Mouse (Mus musculus): ENCODE measurements around the gene Serpina9.
"Not testable (repeated sequence)": the region's sequence is repeated elsewhere in the genome, so short reads cannot be mapped to it uniquely, and the experiment has no call there.

Serpina9 gene

GRCm38 (mm10) chr12:103988754-103989513, 24.6 kb downstream of the Serpina9 start:
- no peak for DNase-seq

GRCm38 (mm10) chr12:103985868-103986267, 27.7 kb downstream of the Serpina9 start:
- no peak for DNase-seq

- peak in 1 of 2 experiments; percentile 48 for DNase-seq
These were observed 28.6 kb downstream of the Serpina9 start for GRCm38 (mm10) chr12:103984935-103985334.

GRCm38 (mm10) chr12:103981646-103982360, 31.8 kb downstream of the Serpina9 start:
- no peak for DNase-seq

GRCm38 (mm10) chr12:103978294-103978693, 35.3 kb downstream of the Serpina9 start:
- DNase-seq, result no peak

- DNase-seq, result no peak
These were observed 35.7 kb downstream of the Serpina9 start for GRCm38 (mm10) chr12:103977846-103978245.

GRCm38 (mm10) chr12:103977060-103977459, 36.5 kb downstream of the Serpina9 start:
- no peak for DNase-seq

- no peak for DNase-seq
These were observed 42.5 kb downstream of the Serpina9 start for GRCm38 (mm10) chr12:103971080-103971479.

- DNase-seq, result no peak
These were observed 43.9 kb downstream of the Serpina9 start for GRCm38 (mm10) chr12:103969577-103970116.

- DNase-seq, result no peak
These were observed 46.8 kb downstream of the Serpina9 start for GRCm38 (mm10) chr12:103966761-103967160.

GRCm38 (mm10) chr12:103963288-103963687, 50.3 kb downstream of the Serpina9 start:
- DNase-seq, result no peak

- DNase-seq, result no peak
These were observed 50.7 kb downstream of the Serpina9 start for GRCm38 (mm10) chr12:103962860-103963259.

- DNase-seq, result no peak
These were observed 51.2 kb downstream of the Serpina9 start for GRCm38 (mm10) chr12:103962337-103962736.

- DNase-seq, result no peak
These were observed 51.8 kb downstream of the Serpina9 start for GRCm38 (mm10) chr12:103961716-103962115.

GRCm38 (mm10) chr12:103958798-103959197, 54.8 kb downstream of the Serpina9 start, which contains the start of gene Serpina1e:
Gene Serpina1e, minus strand, starts transcription at chr12:103958975.
- no peak for DNase-seq

GRCm38 (mm10) chr12:103956555-103956954, 57.0 kb downstream of the Serpina9 start:
- not testable (repeated sequence) for DNase-seq

GRCm38 (mm10) chr12:103952972-103953371, 60.6 kb downstream of the Serpina9 start:
- not testable (repeated sequence) for DNase-seq

GRCm38 (mm10) chr12:103946243-103946642, 67.3 kb downstream of the Serpina9 start:
- no peak for DNase-seq

Measured in lung, postnatal 4 days (tissue).